Mouse (Mus musculus) granulocyte monocyte progenitor cell, adult 5-6 weeks (primary cell): ENCODE results near the gene Dnal1. TPM values are rescaled to one million over a fixed set of nuclear protein-coding genes. Genes with fewer than 3 reads are reported as not detected.

Experiments used
- ATAC-seq: replicated peaks from 2 replicates; pipeline ENCODE4 v1.8.0; 2016; ENCODE audit warnings: mild to moderate bottlenecking, moderate TSS enrichment, inconsistent platforms; ENCODE audit not compliant: poor library complexity, severe bottlenecking
- total RNA-seq, 2 experiments: library from RNA; stranded (forward) in 1 of 2; stranded (reverse) in 1 of 2; fragments of 200-712, 200-1000 nt in 1 of 2; fragments of >200 nt in 1 of 2; fragmentation: Nextera tagmentation in 1 of 2; gene quantifications; 2 replicates each; pipeline ENCODE4 v1.2.3; 2014 to 2017

Gene Dnal1
- total RNA-seq, 2 experiments from 2014 or later: 0.77 to 1.5 TPM

GRCm38 (mm10) chr12:84160491-84160890 is 46.3 kb downstream of the Dnal1 start:
- no peak for ATAC-seq

- no peak for ATAC-seq
Measured at GRCm38 (mm10) chr12:84161116-84161515, 47.0 kb downstream of the Dnal1 start.

- ATAC-seq: peak; percentile 22; the same call in 1 of the 2 replicates
Measured at GRCm38 (mm10) chr12:84161616-84162433, 47.7 kb downstream of the Dnal1 start.

- peak; percentile 81 for ATAC-seq
Measured at GRCm38 (mm10) chr12:84163133-84163532, 49.0 kb downstream of the Dnal1 start.

GRCm38 (mm10) chr12:84163586-84164110 is 49.5 kb downstream of the Dnal1 start:
- no peak for ATAC-seq

- no peak for ATAC-seq
Measured at GRCm38 (mm10) chr12:84165631-84166373, 51.6 kb downstream of the Dnal1 start.

DNA sequence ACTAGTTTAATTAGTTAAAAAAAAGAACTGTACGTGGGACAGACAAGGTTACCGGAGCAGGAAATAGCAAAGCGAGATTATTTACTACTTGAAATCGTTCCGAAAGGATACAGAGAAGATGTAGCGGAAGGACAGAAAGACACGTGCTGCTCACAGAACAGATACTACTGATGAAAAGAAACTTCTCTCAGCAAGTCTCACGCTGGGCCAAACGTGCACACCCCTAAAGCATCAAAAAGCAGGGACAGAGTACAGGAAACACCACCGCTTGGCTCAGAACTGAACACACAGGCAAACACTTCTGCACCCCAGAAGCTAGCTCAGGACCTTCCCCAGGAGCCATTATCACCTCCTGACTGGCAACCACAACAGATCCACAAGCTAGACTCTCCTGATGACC is 56.4 kb downstream of the Dnal1 start:
- no peak for ATAC-seq

DNA sequence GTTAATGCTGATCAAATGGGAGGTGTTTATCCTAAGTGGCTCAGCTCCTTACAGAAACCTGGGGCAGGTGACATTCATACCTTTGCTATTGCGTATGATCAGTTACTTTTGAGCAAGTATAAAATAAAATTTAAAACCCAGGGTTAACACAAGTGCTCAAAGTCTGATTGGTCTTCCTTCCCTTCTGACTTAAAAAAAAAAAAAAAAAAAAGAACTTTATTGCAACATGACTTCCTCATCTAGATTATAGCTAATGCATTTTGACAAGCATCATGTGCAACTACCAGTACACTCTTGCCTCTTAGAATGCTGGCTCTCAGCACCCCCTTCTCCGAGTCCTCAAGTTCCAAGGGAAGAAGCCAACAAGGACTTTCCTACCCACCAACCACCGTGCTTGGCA is 58.0 kb downstream of the Dnal1 start:
- ATAC-seq: no peak

- ATAC-seq: no peak
Measured at GRCm38 (mm10) chr12:84172862-84173261, 58.7 kb downstream of the Dnal1 start.

DNA sequence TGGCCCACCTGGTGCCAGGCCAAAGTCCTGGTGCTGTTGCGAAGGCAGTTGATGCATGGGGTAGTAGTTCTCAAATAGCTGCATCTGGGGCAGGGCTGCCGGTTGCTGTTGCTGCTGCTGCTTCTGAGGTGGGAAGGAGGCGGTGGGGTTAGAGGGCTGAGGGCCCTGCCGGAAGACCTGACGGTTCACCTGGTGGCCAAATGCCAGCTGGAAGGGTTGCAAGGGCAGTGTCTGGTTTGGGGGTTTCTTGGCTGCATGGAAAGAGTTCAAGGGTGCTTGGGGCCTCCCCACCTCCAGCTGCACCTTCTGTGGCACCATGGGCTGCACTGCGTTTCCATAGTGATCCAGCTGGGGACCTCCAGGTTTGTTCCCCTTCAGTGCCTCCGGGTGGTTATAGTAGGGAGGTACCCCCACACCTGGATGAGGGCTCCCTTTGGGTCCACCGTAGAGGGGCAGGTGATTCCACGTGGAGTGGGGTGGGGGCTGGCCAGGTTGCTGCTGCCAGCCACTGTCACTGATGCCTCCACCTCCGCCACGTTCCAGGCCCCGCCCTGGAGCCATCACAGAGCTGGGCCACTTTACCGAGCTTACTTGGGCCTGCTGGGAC is 59.2 kb downstream of the Dnal1 start:
- no peak for ATAC-seq

- peak; percentile 43 for ATAC-seq
Measured at GRCm38 (mm10) chr12:84174190-84174811, 60.1 kb downstream of the Dnal1 start.

GRCm38 (mm10) chr12:84174871-84175270 is 60.7 kb downstream of the Dnal1 start:
- ATAC-seq: peak; percentile 23

- peak; percentile 66 for ATAC-seq
Measured at GRCm38 (mm10) chr12:84175659-84176061, 61.5 kb downstream of the Dnal1 start.

GRCm38 (mm10) chr12:84176126-84176769 is 62.1 kb downstream of the Dnal1 start:
- no peak for ATAC-seq

DNA sequence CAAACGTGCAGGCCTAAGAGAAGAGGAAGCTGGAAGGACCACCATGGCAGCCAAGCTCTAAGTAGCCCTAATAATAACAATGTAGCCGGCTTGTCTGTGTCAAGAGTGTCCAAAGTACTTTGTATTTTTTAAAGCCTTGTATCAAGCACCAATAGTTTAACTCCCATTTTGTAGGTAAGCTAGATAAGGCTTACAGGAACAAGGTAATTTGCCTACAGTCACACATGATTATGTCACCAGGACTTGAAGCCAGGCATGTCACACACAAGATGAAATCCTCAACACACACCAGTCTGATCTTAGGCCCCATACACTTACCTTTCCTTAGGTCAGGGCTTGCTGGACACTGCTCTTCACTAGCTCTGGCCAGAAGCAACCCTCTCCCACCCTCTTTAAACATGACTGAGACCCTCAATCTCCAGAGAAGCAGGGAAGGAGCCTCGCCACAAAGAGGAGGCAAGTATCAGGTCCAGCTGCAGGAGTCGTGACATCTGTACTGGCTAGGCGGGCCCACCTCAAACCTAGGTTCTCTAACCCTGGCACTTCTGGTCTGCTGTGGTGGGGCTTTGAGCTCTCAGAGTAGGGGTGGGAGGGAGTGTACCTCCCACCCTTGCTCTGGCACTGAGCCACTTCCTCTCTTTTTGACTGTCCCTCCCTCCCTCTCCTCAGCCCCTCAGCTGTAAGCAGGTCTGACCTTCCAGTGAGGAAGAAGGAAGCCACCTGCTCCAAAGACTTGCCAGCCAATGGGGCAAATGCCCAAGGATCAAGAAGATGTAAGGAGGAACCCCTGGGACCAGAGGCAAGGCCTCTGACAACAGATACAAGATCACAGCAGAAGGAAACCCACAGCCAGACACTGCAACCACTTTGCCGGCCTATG is 63.0 kb downstream of the Dnal1 start:
- ATAC-seq: peak; percentile 6

DNA sequence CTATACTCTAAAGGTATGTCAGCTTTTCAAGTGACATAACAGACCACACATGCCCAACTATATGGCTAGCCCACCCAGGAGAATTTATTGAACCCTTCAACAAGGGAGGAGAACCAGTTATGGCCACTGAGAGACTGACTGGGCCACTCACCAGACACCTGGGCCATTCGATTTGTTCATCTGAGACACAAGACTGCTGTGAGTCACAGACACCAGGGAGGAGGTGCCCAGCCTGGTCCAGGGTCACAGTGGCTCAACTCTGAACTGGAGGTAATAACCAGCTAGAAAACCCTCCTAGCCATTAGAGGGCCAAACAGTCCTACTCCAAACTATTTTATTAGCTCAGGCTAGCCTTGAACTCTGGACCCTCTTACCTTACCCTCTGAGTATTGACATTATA is 63.9 kb downstream of the Dnal1 start:
- no peak for ATAC-seq

- no peak for ATAC-seq
Measured at GRCm38 (mm10) chr12:84178652-84179445, 64.7 kb downstream of the Dnal1 start.

DNA sequence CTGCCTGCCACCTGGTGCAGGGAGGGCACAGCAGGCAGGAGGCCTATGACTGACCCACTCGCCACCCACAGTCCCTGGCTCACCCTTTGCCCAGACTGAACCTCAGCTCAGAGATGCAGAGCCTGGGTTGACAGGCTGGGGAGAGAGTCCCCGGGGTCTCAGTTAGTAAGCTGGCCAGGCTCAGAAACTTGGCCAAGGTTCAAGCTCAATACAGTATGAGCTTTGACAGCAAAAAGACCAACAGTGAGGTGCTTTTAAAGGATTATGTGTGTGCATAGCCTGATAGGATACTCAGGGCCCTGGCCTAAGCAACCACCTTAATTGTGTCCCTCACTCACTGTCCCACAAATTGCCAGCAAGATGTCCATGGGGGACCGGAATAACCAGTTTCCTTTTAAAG is 65.9 kb downstream of the Dnal1 start:
- no peak for ATAC-seq
